Mouse (Mus musculus): Measurements from ENCODE around the gene Otof.

DNA sequence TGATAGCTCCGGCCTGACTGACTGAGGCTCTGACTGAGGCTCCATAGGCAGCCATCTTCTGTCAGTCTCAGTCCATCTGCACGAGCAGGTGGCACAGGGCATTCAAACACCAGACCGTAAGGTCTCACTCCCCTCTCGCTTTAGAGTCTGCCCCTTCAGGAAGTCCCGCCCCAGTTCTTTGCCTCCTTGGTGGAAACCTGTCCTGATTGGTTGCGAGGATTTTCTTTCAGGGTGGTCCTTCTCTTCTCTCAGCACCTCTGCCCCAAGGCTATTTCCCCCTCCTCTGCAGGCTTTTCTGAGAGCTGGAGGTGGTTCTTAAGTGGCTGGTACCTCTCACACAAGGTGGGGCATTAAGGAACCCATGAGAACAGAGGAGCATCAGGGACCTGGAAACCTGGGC lies 8.7 kb upstream of the Otof start:
- TF ChIP-seq CTCF (IDR thresholded peaks at IDR 0.05; ENCODE audit: low read depth, low read length) (no peak), POLR2A (IDR thresholded peaks at IDR 0.05; ENCODE audit: borderline replicate concordance, low read depth, low read length) (no peak)

All from bone marrow macrophage, adult 2 months (primary cell).